Mouse (Mus musculus) layer of hippocampus, adult 2 months (tissue): Measurements from ENCODE around the gene Trit1. TPM values are rescaled to one million over a fixed set of nuclear protein-coding genes. Genes with fewer than 3 reads are reported as not detected.

ENCODE experiments used
- DNase-seq, 2 experiments: peaks; one replicate each; pipeline ENCODE4 v3.0.0; 2022; ENCODE audit warnings: low spot score in 2 of 2
- H3K27ac ChIP-seq: fragments of 200-600 bp; 2 replicates; pipeline ENCODE4 v1.8.1; 2022
- H3K4me3 ChIP-seq: fragments of 200-600 bp; 2 replicates; pipeline ENCODE4 v1.8.1; 2022; ENCODE audit warnings: mild to moderate bottlenecking
- CTCF ChIP-seq: fragments of 200-600 bp; conservative IDR thresholded peaks from 2 replicates; pipeline ENCODE4 v1.8.1; 2022; ENCODE audit warnings: antibody characterized with exemption, mild to moderate bottlenecking, moderate library complexity
- total RNA-seq, 2 experiments: library from RNA; stranded (reverse); gene quantifications; 2 replicates each; pipeline ENCODE4 v1.2.3; 2021

Gene Trit1
- total RNA-seq, 2 experiments from 2014 or later: 27.5 to 29.4 TPM

GRCm38 (mm10) chr4:123041131-123041530 is 24.7 kb downstream of the Trit1 start:
- DNase-seq: no peak
- TF ChIP-seq CTCF: no peak
- H3K27ac ChIP-seq: no peak overlapping the region
- no peak overlapping the region for H3K4me3 ChIP-seq

- TF ChIP-seq CTCF: no peak
Observed at GRCm38 (mm10) chr4:123043858-123044257, 27.5 kb downstream of the Trit1 start.

GRCm38 (mm10) chr4:123044842-123045241 is 28.4 kb downstream of the Trit1 start:
- Histone ChIP-seq H3K4me3 (no peak overlapping the region), H3K27ac (peak overlapping the region; percentile 57; the same call in 1 of the 2 replicates)
- no peak for TF ChIP-seq CTCF
- no peak for DNase-seq

More at GRCm38 (mm10) chr4:123043858-123044257, 27.5 kb downstream of the Trit1 start:
- peak overlapping the region; percentile 7; the same call in 1 of the 2 replicates for H3K27ac ChIP-seq
- no peak for DNase-seq
- H3K4me3 ChIP-seq: no peak overlapping the region

GRCm38 (mm10) chr4:123046300-123046699 is 29.9 kb downstream of the Trit1 start:
- no peak for DNase-seq
- no peak overlapping the region for H3K4me3 ChIP-seq
- no peak for TF ChIP-seq CTCF
- H3K27ac ChIP-seq: peak overlapping the region; percentile 46

GRCm38 (mm10) chr4:123050681-123051211 is 34.3 kb downstream of the Trit1 start:
- Histone ChIP-seq H3K4me3 (no peak overlapping the region), H3K27ac (peak overlapping the region; percentile 36; the same call in 1 of the 2 replicates)
- DNase-seq: peak; percentile 51
- TF ChIP-seq CTCF: no peak

- TF ChIP-seq CTCF: peak; percentile 42
- no peak overlapping the region for H3K4me3 ChIP-seq
- peak overlapping the region; percentile 75 for H3K27ac ChIP-seq
- DNase-seq: peak; percentile 72 to 74
Observed at GRCm38 (mm10) chr4:123053179-123053578, 36.8 kb downstream of the Trit1 start.

GRCm38 (mm10) chr4:123054172-123054790 is 37.9 kb downstream of the Trit1 start:
- peak overlapping the region; percentile 74 for H3K27ac ChIP-seq

GRCm38 (mm10) chr4:123056560-123057109 is 40.2 kb downstream of the Trit1 start:
- no peak for TF ChIP-seq CTCF
- no peak overlapping the region for H3K4me3 ChIP-seq
- no peak for DNase-seq
- H3K27ac ChIP-seq: no peak overlapping the region

More at GRCm38 (mm10) chr4:123054172-123054790, 37.9 kb downstream of the Trit1 start:
- TF ChIP-seq CTCF: no peak
- H3K4me3 ChIP-seq: no peak overlapping the region
- DNase-seq: peak in 1 of 2 experiments; percentile 58

- TF ChIP-seq CTCF: no peak
- H3K27ac ChIP-seq: no peak overlapping the region
- DNase-seq: no peak
- H3K4me3 ChIP-seq: no peak overlapping the region
Observed at GRCm38 (mm10) chr4:123057957-123058356, 41.6 kb downstream of the Trit1 start.

- Histone ChIP-seq H3K27ac (no peak overlapping the region), H3K4me3 (no peak overlapping the region)
- no peak for TF ChIP-seq CTCF
- no peak for DNase-seq
Observed at GRCm38 (mm10) chr4:123061744-123062143, 45.3 kb downstream of the Trit1 start.

- Histone ChIP-seq H3K4me3 (no peak overlapping the region), H3K27ac (no peak overlapping the region)
- DNase-seq: no peak
- no peak for TF ChIP-seq CTCF
Observed at GRCm38 (mm10) chr4:123068646-123069045, 52.2 kb downstream of the Trit1 start.

- peak; percentile 58 for TF ChIP-seq CTCF
- no peak overlapping the region for H3K27ac ChIP-seq
- DNase-seq: peak in 1 of 2 experiments; percentile 41
- no peak overlapping the region for H3K4me3 ChIP-seq
Observed at GRCm38 (mm10) chr4:123071266-123071966, 55.0 kb downstream of the Trit1 start.

GRCm38 (mm10) chr4:123076928-123077327 is 60.5 kb downstream of the Trit1 start:
- TF ChIP-seq CTCF: no peak
- no peak for DNase-seq
- H3K27ac ChIP-seq: no peak overlapping the region
- H3K4me3 ChIP-seq: no peak overlapping the region

GRCm38 (mm10) chr4:123078231-123078630 is 61.8 kb downstream of the Trit1 start:
- no peak overlapping the region for H3K27ac ChIP-seq
- TF ChIP-seq CTCF: no peak
- no peak for DNase-seq
- no peak overlapping the region for H3K4me3 ChIP-seq
